Mouse (Mus musculus): ENCODE data around the gene Zfp952. TPM values are rescaled to one million over a fixed set of nuclear protein-coding genes. Genes with fewer than 3 reads are reported as not detected.
"Not testable (repeated sequence)": the region's sequence is repeated elsewhere in the genome, so short reads cannot be mapped to it uniquely, and the experiment has no call there.

Zfp952 gene
- 10 to 100 TPM; 15.0 to 16.7 (median 15.9) TPM for total RNA-seq (2022)

- DNase-seq (ENCODE audit: low spot score in 2 of 2), result peak; percentile 82 to 87
Measured at GRCm38 (mm10) chr17:32992699-32993474, at the start of gene Zfp952. Gene Zfp952 (plus strand): TSS chr17:32993129.

- DNase-seq (ENCODE audit: low spot score in 2 of 2), result no peak
Measured at GRCm38 (mm10) chr17:32943661-32944060, 49.3 kb upstream of the Zfp952 start.

- no peak for DNase-seq (ENCODE audit: low spot score in 2 of 2)
Measured at GRCm38 (mm10) chr17:32944402-32945035, 48.4 kb upstream of the Zfp952 start.

GRCm38 (mm10) chr17:32946716-32947115, 46.2 kb upstream of the Zfp952 start:
- no peak for DNase-seq (ENCODE audit: low spot score in 2 of 2)

- DNase-seq (ENCODE audit: low spot score in 2 of 2), result peak; percentile 78 to 87
Measured at GRCm38 (mm10) chr17:32947215-32947914, 45.6 kb upstream of the Zfp952 start, which contains the start of gene Cyp4f13. Gene Cyp4f13 (minus strand): TSS chr17:32947402.

GRCm38 (mm10) chr17:32950136-32950535, 42.8 kb upstream of the Zfp952 start:
- DNase-seq (ENCODE audit: low spot score in 2 of 2), result no peak

- DNase-seq (ENCODE audit: low spot score in 2 of 2), result no peak
Measured at GRCm38 (mm10) chr17:32951006-32951405, 41.9 kb upstream of the Zfp952 start.

GRCm38 (mm10) chr17:32951441-32951840, 41.5 kb upstream of the Zfp952 start:
- DNase-seq (ENCODE audit: low spot score in 2 of 2), result peak; percentile 57 to 78

GRCm38 (mm10) chr17:32965253-32965622, 27.7 kb upstream of the Zfp952 start:
- no peak for DNase-seq (ENCODE audit: low spot score in 2 of 2)

GRCm38 (mm10) chr17:32965623-32966290, 27.2 kb upstream of the Zfp952 start, which contains the start of gene Zfp472:
Gene Zfp472 (plus strand): TSS chr17:32965814.
- peak; percentile 84 to 87 for DNase-seq (ENCODE audit: low spot score in 2 of 2)

GRCm38 (mm10) chr17:32981361-32981760, 11.6 kb upstream of the Zfp952 start:
- no peak for DNase-seq (ENCODE audit: low spot score in 2 of 2)

- no peak for DNase-seq (ENCODE audit: low spot score in 2 of 2)
Measured at GRCm38 (mm10) chr17:32986301-32986700, 6.6 kb upstream of the Zfp952 start.

GRCm38 (mm10) chr17:32991965-32992698, 797 bp upstream of the Zfp952 start:
- no peak for DNase-seq (ENCODE audit: low spot score in 2 of 2)

- no peak for DNase-seq (ENCODE audit: low spot score in 2 of 2)
Measured at GRCm38 (mm10) chr17:32998492-32998891, 5.6 kb downstream of the Zfp952 start.

GRCm38 (mm10) chr17:33008337-33008736, 15.4 kb downstream of the Zfp952 start:
- DNase-seq (ENCODE audit: low spot score in 2 of 2), result no peak

GRCm38 (mm10) chr17:33020434-33020833, 27.5 kb downstream of the Zfp952 start:
- not testable (repeated sequence) for DNase-seq (ENCODE audit: low spot score in 2 of 2)

- DNase-seq (ENCODE audit: low spot score in 2 of 2), result no peak
Measured at GRCm38 (mm10) chr17:33032376-33032775, 39.4 kb downstream of the Zfp952 start.

- peak; percentile 66 to 71 for DNase-seq (ENCODE audit: low spot score in 2 of 2)
Measured at GRCm38 (mm10) chr17:33032900-33033891, 40.3 kb downstream of the Zfp952 start, which contains the start of gene Zfp763. Gene Zfp763 (minus strand): TSS chr17:33033402.

All from left cerebral cortex, adult 8-10 months (tissue).